Mouse (Mus musculus): ENCODE results near the gene Gm15737.

The Gm15737 gene

GRCm38 (mm10) chr6:92876121-92876520, 7.0 kb downstream of the Gm15737 start:
- DNase-seq = no peak

- no peak for DNase-seq
These were observed 8.1 kb downstream of the Gm15737 start for GRCm38 (mm10) chr6:92877236-92877635.

- no peak for DNase-seq
These were observed 9.6 kb downstream of the Gm15737 start for GRCm38 (mm10) chr6:92878771-92879170.

- no peak for DNase-seq
These were observed 10.6 kb downstream of the Gm15737 start for GRCm38 (mm10) chr6:92879700-92880265.

GRCm38 (mm10) chr6:92882446-92882845, 13.3 kb downstream of the Gm15737 start:
- no peak for DNase-seq

GRCm38 (mm10) chr6:92883131-92883900, 14.2 kb downstream of the Gm15737 start:
- DNase-seq = no peak

- no peak for DNase-seq
These were observed 22.4 kb downstream of the Gm15737 start for GRCm38 (mm10) chr6:92891535-92891934.

GRCm38 (mm10) chr6:92904037-92904436, 34.9 kb downstream of the Gm15737 start:
- no peak for DNase-seq

- DNase-seq = no peak
These were observed 35.3 kb downstream of the Gm15737 start for GRCm38 (mm10) chr6:92904491-92904890.

GRCm38 (mm10) chr6:92905922-92906321, 36.8 kb downstream of the Gm15737 start:
- DNase-seq = no peak

- DNase-seq = no peak
These were observed 40.2 kb downstream of the Gm15737 start for GRCm38 (mm10) chr6:92909361-92909760.

GRCm38 (mm10) chr6:92910611-92911010, 41.5 kb downstream of the Gm15737 start:
- DNase-seq = no peak

GRCm38 (mm10) chr6:92920938-92921689, 52.0 kb downstream of the Gm15737 start:
- DNase-seq = no peak

- DNase-seq = no peak
These were observed 52.7 kb downstream of the Gm15737 start for GRCm38 (mm10) chr6:92921843-92922242.

- DNase-seq = no peak
These were observed 55.4 kb downstream of the Gm15737 start for GRCm38 (mm10) chr6:92924536-92924935.

GRCm38 (mm10) chr6:92928261-92928660, 59.1 kb downstream of the Gm15737 start:
- no peak for DNase-seq
